Mouse (Mus musculus): ENCODE measurements at regions not wholly inside any gene's neighbourhood (a gene's known extent, or its start where the extent isn't known, plus 50 kb on each side); places are given as distances from the start of the nearest gene placed in this dataset.

- no peak for TF ChIP-seq CTCF (IDR thresholded peaks at IDR 0.05; ENCODE audit: borderline replicate concordance, insufficient read depth, low read depth, low read length)
- no peak for TF ChIP-seq POLR2A (IDR thresholded peaks at IDR 0.05; ENCODE audit: borderline replicate concordance, insufficient read depth, low read length)
Observed at GRCm38 (mm10) chr9:113026904-113027193, 681.2 kb downstream of the Pdcd6ip start.
